Mouse (Mus musculus) C2C12 (cell line): Measurements from ENCODE around the gene Mthfd1l. TPM values are rescaled to one million over a fixed set of nuclear protein-coding genes. Genes with fewer than 3 reads are reported as not detected.
A peak's percentile ranks its signal among the peaks of the same experiment; 100 is the strongest.

Experiments
- H3K27me3 ChIP-seq: one replicate; pipeline ENCODE4 v1.6.1; 2011; ENCODE audit not compliant: control insufficient read depth, insufficient read depth, insufficient read length
- H3K36me3 ChIP-seq: one replicate; pipeline ENCODE4 v1.6.1; 2011; ENCODE audit not compliant: control insufficient read depth, insufficient read depth
- H3K4me3 ChIP-seq: one replicate; pipeline ENCODE4 v1.5.1; 2011; ENCODE audit warnings: mild to moderate bottlenecking, control low read depth; ENCODE audit not compliant: poor library complexity, insufficient read depth, severe bottlenecking
- H3K79me2 ChIP-seq: one replicate; pipeline ENCODE4 v1.6.1; 2011; ENCODE audit not compliant: control insufficient read depth, insufficient read depth
- H3K79me3 ChIP-seq: one replicate; pipeline ENCODE4 v1.6.1; 2011; ENCODE audit warnings: low read depth, control low read depth
- H3ac ChIP-seq: one replicate; pipeline ENCODE3; 2011; ENCODE audit warnings: low read depth; ENCODE audit not compliant: control insufficient read depth, insufficient read length
- CEBPB ChIP-seq: IDR thresholded peaks from one replicate; pipeline ENCODE4 v1.6.1; 2011; ENCODE audit warnings: low read depth, mild to moderate bottlenecking, control low read depth, moderate library complexity
- CTCF ChIP-seq: IDR thresholded peaks from one replicate; pipeline ENCODE4 v1.5.1; 2011; ENCODE audit not compliant: control insufficient read depth, insufficient read depth, insufficient read length
- FOSL1 ChIP-seq: IDR thresholded peaks from one replicate; pipeline ENCODE4 v1.8.0; 2011; ENCODE audit warnings: mild to moderate bottlenecking, low read length; ENCODE audit not compliant: poor library complexity, insufficient read depth, severe bottlenecking
- MAX ChIP-seq: IDR thresholded peaks from one replicate; pipeline ENCODE4 v1.6.1; 2011; ENCODE audit warnings: mild to moderate bottlenecking, control low read depth
- MYOD1 ChIP-seq: IDR thresholded peaks from one replicate; pipeline ENCODE4 v1.6.1; 2011; ENCODE audit warnings: low read depth; ENCODE audit not compliant: control insufficient read depth, insufficient read length
- MYOG ChIP-seq: IDR thresholded peaks from one replicate; pipeline ENCODE4 v1.6.1; 2011; ENCODE audit not compliant: control insufficient read depth, insufficient read length; ENCODE audit errors: extremely low read depth
- USF1 ChIP-seq: IDR thresholded peaks from one replicate; pipeline ENCODE4 v1.6.1; 2011; ENCODE audit warnings: low read depth, mild to moderate bottlenecking, control low read depth, moderate library complexity
- polyA plus RNA-seq: library from polyadenylated mRNA; unstranded; fragments of >200 nt; fragmentation: generic; extraction: Trizol; gene quantifications from one replicate; pipeline ENCODE4 v1.2.1, GENCODE M21; 2012; ENCODE audit warnings: missing spikeins

Mthfd1l gene
- polyA plus RNA-seq, 1 experiment: 43.6 TPM

DNA sequence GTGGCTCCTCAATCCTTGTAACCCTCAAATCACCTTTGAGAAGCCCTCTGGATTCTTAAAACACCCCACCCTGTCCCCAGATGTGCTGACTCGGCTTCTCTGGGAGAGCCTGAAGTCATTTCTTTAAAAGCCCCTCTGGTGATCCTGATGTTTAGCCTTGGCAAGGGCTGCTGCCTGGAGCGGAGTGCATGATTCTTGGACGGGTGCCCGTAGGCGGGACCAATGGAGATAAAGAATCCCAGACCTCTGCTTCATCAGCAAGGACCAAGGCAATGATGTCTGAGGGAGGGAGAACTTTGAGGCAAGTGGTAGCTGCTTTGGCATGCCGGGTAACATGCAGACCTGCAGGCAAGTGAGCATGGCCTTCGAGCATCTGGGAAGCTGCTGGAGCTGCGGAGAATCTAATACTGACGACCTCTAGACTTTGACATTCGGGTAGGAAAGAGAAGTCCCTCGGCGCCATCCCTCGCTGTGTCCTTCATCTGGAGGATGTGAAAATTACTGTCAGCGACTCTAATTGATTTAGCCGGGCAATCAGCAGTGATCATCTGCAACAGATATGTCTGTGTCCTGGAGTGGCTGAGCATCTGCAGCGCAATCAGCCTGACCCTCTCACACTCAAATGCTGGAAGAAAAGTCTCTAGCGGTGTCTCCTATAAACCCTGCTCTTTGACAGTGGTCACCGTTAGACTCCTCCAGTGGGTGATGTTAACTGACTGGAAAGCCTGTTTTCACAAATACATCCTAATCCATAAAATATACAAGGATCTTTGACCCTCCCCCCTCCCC lies 215.9 kb downstream of the Mthfd1l start:
- no peaks in the 10 kb centered on the region for H3K36me3 ChIP-seq
- no peaks in the 10 kb centered on the region for H3K79me2 ChIP-seq
- TF ChIP-seq FOSL1 (no peak), CTCF (no peak), MAX (no peak), CEBPB (no peak), MYOG (no peak), USF1 (no peak), MYOD1 (no peak)
- H3K27me3 ChIP-seq: no peaks in the 10 kb centered on the region
- H3K79me3 ChIP-seq: no peaks in the 10 kb centered on the region
- H3ac ChIP-seq: no peak overlapping the region
- H3K4me3 ChIP-seq: no peak overlapping the region

DNA sequence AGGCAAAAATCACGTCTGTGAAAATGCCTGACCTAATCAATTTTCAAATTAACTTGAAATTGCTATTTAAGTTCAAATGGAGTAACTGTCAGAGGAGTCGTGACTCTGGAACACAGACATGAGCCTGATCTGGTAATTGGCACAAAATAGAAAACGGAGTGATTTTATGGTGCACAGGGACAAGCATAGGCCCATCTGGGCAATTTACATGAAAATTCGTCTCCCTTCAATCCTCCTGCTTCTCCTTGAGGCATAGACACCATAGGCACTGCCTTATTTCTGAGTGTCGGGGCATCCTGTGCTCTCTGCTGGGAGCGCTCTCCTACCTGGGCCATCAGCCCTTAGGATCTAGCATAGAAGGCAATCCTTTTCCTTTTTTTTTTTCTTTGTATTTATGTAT lies 216.5 kb downstream of the Mthfd1l start:
- TF ChIP-seq CEBPB (no peak), MYOD1 (no peak), MYOG (no peak), USF1 (no peak), MAX (no peak), FOSL1 (no peak), CTCF (no peak)
- Histone ChIP-seq H3ac (no peak overlapping the region), H3K79me2 (no peaks in the 10 kb centered on the region), H3K36me3 (no peaks in the 10 kb centered on the region), H3K4me3 (no peak overlapping the region), H3K79me3 (no peaks in the 10 kb centered on the region), H3K27me3 (no peaks in the 10 kb centered on the region)

DNA sequence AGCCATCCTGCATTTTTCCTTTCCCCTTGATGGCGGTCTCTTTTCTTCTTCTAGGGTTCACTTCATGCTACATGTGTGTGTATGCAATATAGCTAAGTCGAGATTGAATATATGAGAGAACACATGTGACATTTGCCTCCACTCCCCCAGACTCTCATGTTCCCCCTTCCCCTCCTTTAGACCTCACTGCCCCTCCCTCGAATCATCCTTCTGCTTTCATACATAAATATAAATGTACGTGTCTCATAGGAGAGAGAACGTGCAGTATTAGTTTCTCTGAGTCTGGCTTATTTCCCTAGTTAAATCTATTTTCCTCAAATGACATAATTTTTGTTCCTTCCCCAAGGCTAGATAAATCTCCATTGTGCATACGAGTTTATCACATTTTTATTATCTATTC lies 226.1 kb downstream of the Mthfd1l start:
- no peak overlapping the region for H3K4me3 ChIP-seq
- no peaks in the 10 kb centered on the region for H3K27me3 ChIP-seq
- H3K79me3 ChIP-seq: no peaks in the 10 kb centered on the region
- H3ac ChIP-seq: no peak overlapping the region
- H3K79me2 ChIP-seq: no peaks in the 10 kb centered on the region
- H3K36me3 ChIP-seq: no peaks in the 10 kb centered on the region
- TF ChIP-seq MYOG (no peak), MAX (no peak), CTCF (no peak), CEBPB (no peak), FOSL1 (no peak), USF1 (no peak), MYOD1 (no peak)

DNA sequence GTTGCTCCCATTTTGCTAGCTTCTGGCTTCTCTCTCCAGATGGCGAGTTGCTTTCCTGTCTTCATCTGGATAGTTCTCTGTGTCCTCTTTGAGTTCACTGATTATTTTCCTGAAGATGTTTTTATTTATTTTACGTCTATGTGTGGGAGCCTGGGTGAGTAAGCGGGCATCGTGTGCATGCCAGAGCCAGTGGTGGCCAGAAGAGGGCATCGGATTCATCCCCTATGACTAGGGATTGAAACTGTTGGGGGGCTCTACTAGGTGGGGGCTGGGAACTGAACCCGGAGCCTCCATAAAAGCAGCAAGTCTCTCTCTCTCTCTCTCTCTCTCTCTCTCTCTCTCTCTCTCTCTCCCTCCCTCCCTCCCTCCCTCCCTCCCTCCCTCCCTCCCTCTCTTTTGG lies 227.0 kb downstream of the Mthfd1l start:
- H3K27me3 ChIP-seq: no peaks in the 10 kb centered on the region
- H3K79me3 ChIP-seq: no peaks in the 10 kb centered on the region
- TF ChIP-seq FOSL1: no peak
- no peak for TF ChIP-seq MAX
- TF ChIP-seq MYOD1: no peak
- no peak for TF ChIP-seq CEBPB
- no peak for TF ChIP-seq CTCF
- H3K79me2 ChIP-seq: no peaks in the 10 kb centered on the region
- no peak overlapping the region for H3K4me3 ChIP-seq
- no peaks in the 10 kb centered on the region for H3K36me3 ChIP-seq
- no peak overlapping the region for H3ac ChIP-seq

DNA sequence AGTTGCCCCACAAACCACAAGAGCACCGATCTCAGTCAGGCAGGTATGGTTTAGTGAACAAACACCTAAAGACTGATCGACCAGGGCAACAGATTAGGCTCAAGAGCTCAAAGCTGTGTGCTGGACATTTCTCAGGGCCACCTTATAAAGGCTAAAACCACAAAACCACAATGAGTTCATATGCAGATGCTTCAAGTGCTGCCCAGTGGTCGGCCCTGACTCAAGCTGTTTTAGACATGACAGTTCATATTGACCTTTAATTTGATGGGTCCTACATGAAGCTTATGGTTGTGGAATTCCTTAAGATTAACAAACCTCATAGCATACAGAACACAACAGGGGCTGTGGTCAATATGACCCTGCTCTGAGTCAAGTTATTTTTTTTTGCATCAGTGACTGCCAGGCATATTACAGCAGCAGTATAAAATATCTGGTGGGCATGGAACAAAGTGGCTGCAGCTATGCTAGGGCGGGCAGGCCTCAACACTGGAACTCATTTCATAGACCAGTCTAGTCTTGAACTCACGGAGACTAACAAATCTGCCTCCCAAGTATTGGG lies 227.7 kb downstream of the Mthfd1l start:
- H3K27me3 ChIP-seq: no peaks in the 10 kb centered on the region
- no peaks in the 10 kb centered on the region for H3K79me2 ChIP-seq
- H3K36me3 ChIP-seq: no peaks in the 10 kb centered on the region
- H3K79me3 ChIP-seq: no peaks in the 10 kb centered on the region
- no peak overlapping the region for H3ac ChIP-seq
- no peak for TF ChIP-seq CTCF
- no peak for TF ChIP-seq MYOG
- TF ChIP-seq USF1: no peak
- no peak for TF ChIP-seq MYOD1
- no peak for TF ChIP-seq MAX
- peak; percentile 12 for TF ChIP-seq CEBPB
- TF ChIP-seq FOSL1: peak; percentile 72
- no peak overlapping the region for H3K4me3 ChIP-seq
